Mouse (Mus musculus) limb, embryonic 12.5 days (tissue): ENCODE data around the gene Pdzk1ip1. TPM values are rescaled to one million over a fixed set of nuclear protein-coding genes. Genes with fewer than 3 reads are reported as not detected.

Source experiments
- ATAC-seq: fragments of 200-750 bp; cut with Nextera tagmentation; 2 replicates; pipeline ENCODE4 v1.8.0; 2017; ENCODE audit warnings: low read depth, moderate TSS enrichment; ENCODE audit not compliant: insufficient number of reproducible peaks, insufficient read depth, low FRiP score, low TSS enrichment
- H3K27ac ChIP-seq: fragments of 300-500 bp; sonication (generic); 2 replicates; pipeline ENCODE4 v1.5.1; 2016; ENCODE audit warnings: mild to moderate bottlenecking, moderate library complexity
- H3K27me3 ChIP-seq: fragments of 300-500 bp; sonication (generic); 2 replicates; pipeline ENCODE4 v1.6.1; 2016; ENCODE audit warnings: mild to moderate bottlenecking, moderate library complexity
- H3K36me3 ChIP-seq: fragments of 300-500 bp; sonication (generic); 2 replicates; pipeline ENCODE4 v1.6.1; 2016; ENCODE audit warnings: mild to moderate bottlenecking, moderate library complexity
- H3K4me1 ChIP-seq: fragments of 300-500 bp; sonication (generic); replicated peaks from 2 replicates; pipeline ENCODE4 v1.6.1; 2016
- H3K4me2 ChIP-seq: fragments of 300-500 bp; sonication (generic); 2 replicates; pipeline ENCODE4 v1.6.1; 2016; ENCODE audit warnings: mild to moderate bottlenecking, moderate library complexity
- H3K4me3 ChIP-seq: fragments of 300-500 bp; sonication (generic); replicated peaks from 2 replicates; pipeline ENCODE4 v1.5.1; 2016; ENCODE audit warnings: mild to moderate bottlenecking
- H3K9ac ChIP-seq: fragments of 300-500 bp; sonication (generic); replicated peaks from 2 replicates; pipeline ENCODE4 v1.6.1; 2016; ENCODE audit warnings: mild to moderate bottlenecking, moderate library complexity
- H3K9me3 ChIP-seq: fragments of 300-500 bp; sonication (generic); 2 replicates; pipeline ENCODE4 v1.6.1; 2016; ENCODE audit warnings: mild to moderate bottlenecking, moderate library complexity
- WGBS: fragments of 180-500 bp; shearing (Covaris S2); methylation state at CpG from one replicate; pipeline ENCODE4 v1.1.7; 2016; 5-methylcytosine and 5-hydroxymethylcytosine counted together
- polyA plus RNA-seq: library from polyadenylated mRNA; unstranded; fragments of >200 nt; fragmentation: Nextera tagmentation; extraction: Ambion mirVana; gene quantifications from 2 replicates; pipeline ENCODE4 v1.2.1, GENCODE M21; 2016

Gene Pdzk1ip1
- polyA plus RNA-seq, 1 experiment from 2014 or later = 11.2 TPM

GRCm38 (mm10) chr4:115094056-115094455 is 5.5 kb downstream of the Pdzk1ip1 start:
- Histone ChIP-seq H3K4me3 (no peak overlapping the region), H3K36me3 (no peaks in the 10 kb centered on the region), H3K9ac (no peak overlapping the region), H3K27ac (no peak overlapping the region), H3K27me3 (peaks cover 89% of the 10 kb centered on the region), H3K4me2 (no peak overlapping the region), H3K9me3 (no peaks in the 10 kb centered on the region), H3K4me1 (peaks cover 8% of the 10 kb centered on the region)
- 73% methylated on average over 2 of the region's 2 CpGs for WGBS
- ATAC-seq = no peak

GRCm38 (mm10) chr4:115095671-115096434 is 7.3 kb downstream of the Pdzk1ip1 start:
- peak; percentile 53; the same call in 1 of the 2 replicates for ATAC-seq
- peaks cover 79% of the 10 kb centered on the region for H3K27me3 ChIP-seq
- H3K9me3 ChIP-seq = no peaks in the 10 kb centered on the region
- peak overlapping the region; percentile 69 for H3K4me2 ChIP-seq
- peak overlapping the region; percentile 39 for H3K4me3 ChIP-seq
- H3K36me3 ChIP-seq = no peaks in the 10 kb centered on the region
- WGBS = 4% methylated on average over 29 of the region's 31 CpGs
- peak overlapping the region; percentile 38; the same call in 1 of the 2 replicates for H3K9ac ChIP-seq
- H3K4me1 ChIP-seq = peaks cover 8% of the 10 kb centered on the region
- H3K27ac ChIP-seq = no peak overlapping the region

DNA sequence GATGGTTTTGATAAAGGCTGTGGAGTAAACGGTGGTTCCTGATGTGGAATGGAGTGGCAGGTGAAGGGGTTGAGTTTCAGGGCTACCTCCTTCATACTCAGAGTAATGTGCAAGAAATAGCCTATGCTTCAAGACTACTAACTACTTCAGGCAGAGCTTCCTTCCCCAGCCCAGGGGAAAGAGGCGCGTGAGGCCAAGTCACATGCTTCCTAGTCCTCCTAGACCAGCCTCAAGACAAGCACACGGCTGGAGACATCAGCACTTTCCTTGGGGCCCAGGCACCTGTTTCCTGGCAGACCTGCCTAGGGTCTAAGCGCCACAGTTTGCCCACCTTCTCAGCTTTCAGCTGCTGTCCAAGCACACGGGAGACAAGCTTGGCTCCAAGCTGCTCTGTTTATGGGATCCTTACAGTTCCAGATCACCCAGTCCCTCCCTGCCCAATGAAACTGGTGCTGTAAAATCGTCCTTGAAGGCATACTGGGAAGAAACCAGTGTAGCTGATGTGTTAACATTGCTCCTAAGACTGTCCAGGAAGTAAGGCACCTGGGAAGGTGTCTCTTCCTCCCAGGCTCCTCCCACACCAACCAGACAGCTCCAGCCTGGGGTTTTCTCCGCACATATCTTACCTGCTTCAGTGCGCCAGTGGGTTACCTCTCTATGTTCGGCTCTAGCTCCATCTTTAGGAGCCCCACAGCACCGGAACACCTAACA is 8.1 kb downstream of the Pdzk1ip1 start:
- Histone ChIP-seq H3K36me3 (no peaks in the 10 kb centered on the region), H3K9ac (no peak overlapping the region), H3K9me3 (no peaks in the 10 kb centered on the region), H3K27me3 (peaks cover 78% of the 10 kb centered on the region), H3K27ac (no peak overlapping the region), H3K4me2 (peak overlapping the region; percentile 69), H3K4me3 (0 out of 2 replicates have a peak overlapping the region, but pooled peaks have one; percentile 39), H3K4me1 (peaks cover 8% of the 10 kb centered on the region)
- no peak for ATAC-seq
- 12% methylated on average over 11 of the region's 11 CpGs for WGBS

DNA sequence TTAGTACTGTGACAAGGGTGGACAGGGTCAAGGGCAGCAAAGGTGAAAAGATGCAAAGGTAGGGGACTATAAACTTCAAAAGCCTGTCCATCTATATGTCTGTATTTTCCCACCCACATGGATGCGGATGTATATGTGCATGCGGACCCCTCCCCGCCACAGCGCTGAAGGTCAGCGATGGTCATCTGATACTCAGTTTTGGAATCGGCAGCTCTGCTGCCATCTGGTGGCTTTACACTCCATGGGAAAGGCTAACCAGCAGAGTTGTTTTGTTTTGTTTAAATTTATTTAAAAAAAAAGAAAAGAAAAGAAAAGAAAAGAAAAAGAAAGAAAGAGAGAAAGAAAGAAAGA is 8.6 kb downstream of the Pdzk1ip1 start:
- no peaks in the 10 kb centered on the region for H3K36me3 ChIP-seq
- no peak overlapping the region for H3K4me3 ChIP-seq
- H3K27me3 ChIP-seq = peaks cover 73% of the 10 kb centered on the region
- no peak overlapping the region for H3K9ac ChIP-seq
- H3K4me1 ChIP-seq = peaks cover 8% of the 10 kb centered on the region
- 0% methylated on average over 6 of the region's 6 CpGs for WGBS
- H3K9me3 ChIP-seq = no peaks in the 10 kb centered on the region
- no peak for ATAC-seq
- peak overlapping the region; percentile 69 for H3K4me2 ChIP-seq
- no peak overlapping the region for H3K27ac ChIP-seq

DNA sequence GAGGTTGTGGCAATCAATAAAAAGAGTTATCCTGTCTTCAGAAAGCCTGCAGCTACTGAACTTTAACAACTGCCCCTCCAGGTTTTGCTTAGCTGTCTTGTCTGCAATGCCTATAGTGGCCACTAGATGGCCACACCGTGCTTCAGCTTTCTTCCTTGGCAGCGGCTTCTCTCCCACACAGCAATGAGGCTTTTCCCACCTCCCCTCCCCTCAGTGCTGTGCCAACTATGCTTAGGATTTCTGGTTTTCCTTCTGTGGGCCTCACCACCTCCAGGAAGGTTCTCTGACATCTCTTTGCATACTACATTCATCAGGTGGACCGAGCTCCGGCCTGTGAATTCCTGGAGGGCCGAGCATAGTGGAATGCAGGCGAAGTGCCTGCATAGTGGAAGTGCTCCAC is 13.2 kb downstream of the Pdzk1ip1 start:
- Histone ChIP-seq H3K27me3 (peaks cover 27% of the 10 kb centered on the region), H3K4me1 (no peaks in the 10 kb centered on the region; the same call in 1 of the 2 replicates), H3K36me3 (no peaks in the 10 kb centered on the region), H3K27ac (no peak overlapping the region), H3K4me2 (no peak overlapping the region), H3K9ac (no peak overlapping the region), H3K9me3 (no peaks in the 10 kb centered on the region), H3K4me3 (no peak overlapping the region)
- ATAC-seq = no peak
- 39% methylated on average over 6 of the region's 6 CpGs for WGBS

GRCm38 (mm10) chr4:115103510-115103909 is 15.0 kb downstream of the Pdzk1ip1 start:
- Histone ChIP-seq H3K9me3 (no peaks in the 10 kb centered on the region), H3K4me1 (no peaks in the 10 kb centered on the region), H3K27me3 (peaks cover 10% of the 10 kb centered on the region; the same call in 1 of the 2 replicates), H3K27ac (no peak overlapping the region), H3K36me3 (no peaks in the 10 kb centered on the region), H3K9ac (no peak overlapping the region), H3K4me3 (no peak overlapping the region), H3K4me2 (no peak overlapping the region)
- WGBS = 61% methylated on average over 4 of the region's 4 CpGs
- ATAC-seq = no peak

GRCm38 (mm10) chr4:115111167-115111566 is 22.7 kb downstream of the Pdzk1ip1 start:
- no peak for ATAC-seq
- 66% methylated on average over 2 of the region's 2 CpGs for WGBS

DNA sequence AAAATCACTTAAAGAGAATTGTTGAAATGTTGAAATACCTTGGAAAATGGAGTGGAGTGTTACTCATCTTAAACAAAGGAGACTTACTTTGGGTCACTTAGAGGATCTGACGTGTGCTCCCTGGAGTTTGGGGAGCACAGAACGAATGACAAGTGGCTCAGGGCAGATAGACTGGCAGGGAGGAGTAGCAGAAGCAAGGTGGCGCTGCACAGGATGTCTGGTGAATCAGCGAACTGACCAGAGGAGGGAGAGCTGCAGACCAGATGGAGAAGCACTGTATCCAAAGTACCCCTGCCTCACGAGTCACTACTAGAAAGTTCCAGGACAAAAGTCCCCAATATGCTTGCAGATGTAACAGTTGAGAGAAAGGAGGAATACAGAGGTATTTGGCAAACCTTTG is 24.8 kb downstream of the Pdzk1ip1 start:
- H3K9ac ChIP-seq = no peak overlapping the region
- no peak overlapping the region for H3K27ac ChIP-seq
- no peak for ATAC-seq
- H3K27me3 ChIP-seq = no peaks in the 10 kb centered on the region; the same call in 1 of the 2 replicates
- H3K4me1 ChIP-seq = no peaks in the 10 kb centered on the region
- H3K36me3 ChIP-seq = no peaks in the 10 kb centered on the region
- no peak overlapping the region for H3K4me2 ChIP-seq
- 0 out of 2 replicates have a peak, but pooled peaks cover 7% of the 10 kb centered on the region for H3K9me3 ChIP-seq
- no peak overlapping the region for H3K4me3 ChIP-seq
- 19% methylated on average over 5 of the region's 5 CpGs for WGBS

More at GRCm38 (mm10) chr4:115111167-115111566, 22.7 kb downstream of the Pdzk1ip1 start:
- Histone ChIP-seq H3K36me3 (no peaks in the 10 kb centered on the region), H3K4me2 (no peak overlapping the region), H3K27me3 (no peaks in the 10 kb centered on the region), H3K4me1 (no peaks in the 10 kb centered on the region), H3K27ac (no peak overlapping the region), H3K4me3 (no peak overlapping the region), H3K9ac (no peak overlapping the region), H3K9me3 (0 out of 2 replicates have a peak, but pooled peaks cover 4% of the 10 kb centered on the region)

DNA sequence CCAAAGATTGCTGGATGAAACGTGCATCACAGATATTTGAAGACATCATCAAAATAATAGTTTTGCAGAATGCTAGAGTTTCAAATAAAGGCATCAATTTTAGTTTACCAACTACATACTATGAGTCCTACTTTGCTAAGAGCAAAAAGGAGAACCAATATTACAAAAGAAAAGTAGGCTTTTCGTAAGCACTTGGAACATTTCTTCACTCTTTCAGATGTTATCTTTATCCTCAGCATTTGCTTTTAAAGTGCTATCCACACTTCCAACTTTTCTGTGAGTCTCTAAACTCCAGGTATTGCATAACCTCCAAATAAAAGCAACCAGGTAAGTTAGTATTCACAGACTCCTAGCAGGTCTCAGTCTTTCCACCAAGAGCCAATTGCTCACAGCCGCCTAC is 31.1 kb downstream of the Pdzk1ip1 start:
- no peak for ATAC-seq
- Histone ChIP-seq H3K27ac (no peak overlapping the region), H3K9ac (no peak overlapping the region), H3K27me3 (no peaks in the 10 kb centered on the region; the same call in 1 of the 2 replicates), H3K4me3 (no peak overlapping the region), H3K36me3 (no peaks in the 10 kb centered on the region), H3K4me2 (no peak overlapping the region), H3K9me3 (0 out of 2 replicates have a peak, but pooled peaks cover 7% of the 10 kb centered on the region), H3K4me1 (no peaks in the 10 kb centered on the region)
- 85% methylated on average over 3 of the region's 3 CpGs for WGBS

- H3K27me3 ChIP-seq = no peaks in the 10 kb centered on the region; the same call in 1 of the 2 replicates
- no peak overlapping the region for H3K27ac ChIP-seq
- H3K36me3 ChIP-seq = no peaks in the 10 kb centered on the region
- H3K4me2 ChIP-seq = no peak overlapping the region
- ATAC-seq = no peak
- H3K4me1 ChIP-seq = no peaks in the 10 kb centered on the region
- WGBS = 79% methylated on average over 2 of the region's 2 CpGs
- no peak overlapping the region for H3K9ac ChIP-seq
- no peak overlapping the region for H3K4me3 ChIP-seq
- H3K9me3 ChIP-seq = 0 out of 2 replicates have a peak, but pooled peaks cover 3% of the 10 kb centered on the region
Observed at GRCm38 (mm10) chr4:115121162-115121561, 32.7 kb downstream of the Pdzk1ip1 start.

DNA sequence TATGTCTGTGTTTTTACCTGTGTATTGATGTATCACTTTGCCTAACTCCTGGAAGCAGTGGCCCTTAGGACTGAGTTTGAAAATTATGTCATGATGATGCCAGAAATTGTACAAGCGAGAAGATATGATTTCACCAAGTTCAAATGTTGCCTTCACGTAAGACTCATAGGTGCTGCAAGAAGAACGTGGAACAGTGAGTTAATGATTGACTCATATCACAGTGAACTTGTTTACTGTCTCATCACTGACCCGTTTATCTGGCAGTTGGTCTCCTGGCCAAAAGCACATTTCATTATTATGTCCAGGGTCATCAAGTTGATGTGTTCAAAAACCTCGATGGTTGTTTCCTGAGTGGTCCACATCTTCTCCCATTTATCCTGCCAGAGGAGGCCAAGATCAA is 33.1 kb downstream of the Pdzk1ip1 start:
- no peaks in the 10 kb centered on the region for H3K9me3 ChIP-seq
- H3K4me2 ChIP-seq = no peak overlapping the region
- H3K9ac ChIP-seq = no peak overlapping the region
- H3K4me3 ChIP-seq = no peak overlapping the region
- no peak for ATAC-seq
- H3K36me3 ChIP-seq = no peaks in the 10 kb centered on the region
- 84% methylated on average over 5 of the region's 5 CpGs for WGBS
- no peaks in the 10 kb centered on the region for H3K27me3 ChIP-seq
- H3K27ac ChIP-seq = no peak overlapping the region
- H3K4me1 ChIP-seq = no peaks in the 10 kb centered on the region
